Mouse (Mus musculus) liver, embryonic 11.5 days (tissue): Measurements from ENCODE around the gene Hnrnpul1. TPM values are rescaled to one million over a fixed set of nuclear protein-coding genes. Genes with fewer than 3 reads are reported as not detected.

Source experiments
- ATAC-seq: fragments of 200-750 bp; cut with Nextera tagmentation; replicated peaks from 2 replicates; pipeline ENCODE4 v1.8.0; 2017; ENCODE audit warnings: moderate number of reproducible peaks, mild to moderate bottlenecking, moderate TSS enrichment, moderate library complexity; ENCODE audit not compliant: low FRiP score
- DNase-seq: peaks from one replicate; pipeline ENCODE4 v3.0.0-alpha.2; 2017; ENCODE audit warnings: low spot score
- H3K27ac ChIP-seq: fragments of 300-500 bp; sonication (generic); 2 replicates; pipeline ENCODE4 v1.5.1; 2014; ENCODE audit warnings: mild to moderate bottlenecking, low read depth, low read length, control low read depth
- H3K27me3 ChIP-seq: fragments of 300-500 bp; sonication (generic); replicated peaks from 2 replicates; pipeline ENCODE4 v1.6.1; 2014; ENCODE audit warnings: low read length, mixed read lengths; ENCODE audit not compliant: control insufficient read depth, insufficient read depth
- H3K36me3 ChIP-seq: fragments of 300-500 bp; sonication (generic); 2 replicates; pipeline ENCODE4 v1.6.1; 2014; ENCODE audit warnings: mild to moderate bottlenecking, low read length, moderate library complexity, mixed read lengths; ENCODE audit not compliant: control insufficient read depth, insufficient read depth
- H3K4me1 ChIP-seq: fragments of 300-500 bp; sonication (generic); replicated peaks from 2 replicates; pipeline ENCODE4 v1.6.1; 2014; ENCODE audit warnings: low read length, mixed read lengths; ENCODE audit not compliant: control insufficient read depth, insufficient read depth
- H3K4me2 ChIP-seq: fragments of 300-500 bp; sonication (generic); 2 replicates; pipeline ENCODE4 v1.6.1; 2014; ENCODE audit warnings: mild to moderate bottlenecking, control low read depth, moderate library complexity
- H3K4me3 ChIP-seq: fragments of 300-500 bp; sonication (generic); 2 replicates; pipeline ENCODE4 v1.5.1; 2014; ENCODE audit warnings: low read depth, low read length, control low read depth
- H3K9ac ChIP-seq: fragments of 300-500 bp; sonication (generic); 2 replicates; pipeline ENCODE4 v1.6.1; 2014; ENCODE audit warnings: low read depth, low read length, control low read depth
- H3K9me3 ChIP-seq: fragments of 300-500 bp; sonication (generic); 2 replicates; pipeline ENCODE4 v1.6.1; 2016; ENCODE audit warnings: low read length, inconsistent platforms, mixed read lengths; ENCODE audit not compliant: control insufficient read depth
- WGBS: fragments of 180-500 bp; shearing (Covaris S2); extraction: QIAGEN DNeasy Blood & Tissue Kit; methylation state at CpG from one replicate; pipeline ENCODE4 v1.1.7; 2014; 5-methylcytosine and 5-hydroxymethylcytosine counted together
- polyA plus RNA-seq: library from polyadenylated mRNA; unstranded; fragments of >200 nt; fragmentation: Nextera tagmentation; extraction: Ambion mirVana; gene quantifications from 2 replicates; pipeline ENCODE4 v1.2.1, GENCODE M21; 2014

The Hnrnpul1 gene
- polyA plus RNA-seq, 1 experiment from 2014 or later = 67.2 TPM

- Histone ChIP-seq H3K4me2 (no peak overlapping the region), H3K27ac (no peak overlapping the region), H3K4me3 (no peak overlapping the region), H3K9me3 (peaks cover 7% of the 10 kb centered on the region; the same call in 1 of the 2 replicates), H3K9ac (no peak overlapping the region), H3K4me1 (peaks cover 33% of the 10 kb centered on the region), H3K36me3 (peaks cover 40% of the 10 kb centered on the region), H3K27me3 (no peaks in the 10 kb centered on the region)
- 89% methylated on average over 2 of the region's 2 CpGs for WGBS
- ATAC-seq (no peak), DNase-seq (no peak)
These were observed 52.2 kb downstream of the Hnrnpul1 start for GRCm38 (mm10) chr7:25702350-25702749.

DNA sequence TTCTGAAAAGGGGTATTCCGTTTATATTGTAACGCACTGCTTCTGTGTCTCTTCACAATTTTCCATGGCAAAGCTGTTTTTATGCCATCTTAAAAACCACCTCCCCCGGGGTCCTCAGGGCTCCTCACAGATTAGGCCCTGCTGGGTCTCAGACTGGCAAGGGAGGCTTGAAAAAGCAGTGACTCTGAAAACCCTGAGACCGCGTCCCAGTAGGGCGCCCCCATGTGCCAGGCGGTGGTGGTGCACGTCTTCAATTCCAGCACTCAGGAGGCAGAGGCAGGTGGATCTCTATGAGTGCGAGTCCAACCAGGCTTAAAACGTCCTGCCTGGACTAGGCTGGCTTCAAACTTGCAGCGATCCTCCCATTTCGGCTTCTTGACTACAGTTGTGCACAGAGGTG is 53.8 kb downstream of the Hnrnpul1 start:
- no peaks in the 10 kb centered on the region for H3K27me3 ChIP-seq
- peaks cover 22% of the 10 kb centered on the region for H3K4me1 ChIP-seq
- H3K9me3 ChIP-seq = peaks cover 7% of the 10 kb centered on the region; the same call in 1 of the 2 replicates
- H3K27ac ChIP-seq = no peak overlapping the region
- no peak overlapping the region for H3K4me3 ChIP-seq
- peaks cover 48% of the 10 kb centered on the region for H3K36me3 ChIP-seq
- DNase-seq = no peak
- H3K4me2 ChIP-seq = no peak overlapping the region
- no peak overlapping the region for H3K9ac ChIP-seq
- no peak for ATAC-seq
- WGBS = 84% methylated on average over 12 of the region's 12 CpGs

DNA sequence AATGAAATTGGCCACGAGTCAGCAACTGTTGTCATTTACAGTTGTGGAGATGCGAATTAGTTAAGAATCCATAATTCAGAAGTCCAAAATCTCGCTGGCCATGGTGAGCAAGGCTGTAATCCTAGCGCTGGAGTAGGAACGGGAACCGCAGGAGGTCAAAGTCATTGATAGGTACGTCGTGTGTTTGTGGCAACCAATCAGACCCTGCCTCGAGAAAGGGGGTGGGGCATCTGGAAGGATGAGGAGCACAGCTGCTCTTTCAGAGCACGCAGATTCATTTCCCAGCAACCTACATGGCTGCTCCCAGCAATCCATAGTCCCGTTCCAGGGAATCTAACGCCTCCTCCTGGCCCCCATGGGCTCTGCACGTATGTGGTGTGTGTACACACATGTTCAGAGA is 54.7 kb downstream of the Hnrnpul1 start:
- H3K36me3 ChIP-seq = peaks cover 51% of the 10 kb centered on the region
- H3K4me1 ChIP-seq = peaks cover 15% of the 10 kb centered on the region
- peaks cover 7% of the 10 kb centered on the region; the same call in 1 of the 2 replicates for H3K9me3 ChIP-seq
- H3K9ac ChIP-seq = no peak overlapping the region
- H3K4me3 ChIP-seq = no peak overlapping the region
- no peaks in the 10 kb centered on the region for H3K27me3 ChIP-seq
- H3K4me2 ChIP-seq = no peak overlapping the region
- no peak for DNase-seq
- 74% methylated on average over 13 of the region's 13 CpGs for WGBS
- H3K27ac ChIP-seq = no peak overlapping the region
- no peak for ATAC-seq

DNA sequence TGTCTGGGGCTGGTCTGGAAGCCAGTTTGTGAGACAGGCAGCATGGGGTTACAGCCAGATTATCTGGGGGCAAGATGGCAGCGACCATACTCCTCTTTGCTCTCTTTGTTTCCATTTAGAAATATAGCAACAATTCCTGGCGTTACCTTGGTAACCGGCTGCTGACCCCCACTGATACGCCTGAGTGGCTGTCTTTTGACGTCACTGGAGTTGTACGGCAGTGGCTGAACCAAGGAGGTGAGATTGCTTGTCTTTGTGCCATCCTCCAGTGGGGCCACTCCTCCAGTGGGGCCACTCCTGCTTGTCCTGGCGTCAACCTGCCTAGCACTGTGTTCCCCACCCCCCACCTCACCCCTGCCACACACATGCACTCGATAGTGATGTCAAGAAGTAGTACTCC is 60.5 kb downstream of the Hnrnpul1 start:
- ATAC-seq (no peak), DNase-seq (no peak)
- H3K27ac ChIP-seq = no peak overlapping the region
- no peaks in the 10 kb centered on the region for H3K9me3 ChIP-seq
- H3K9ac ChIP-seq = no peak overlapping the region
- 81% methylated on average over 8 of the region's 8 CpGs for WGBS
- peaks cover 32% of the 10 kb centered on the region for H3K36me3 ChIP-seq
- H3K4me3 ChIP-seq = no peak overlapping the region
- no peak overlapping the region for H3K4me2 ChIP-seq
- H3K27me3 ChIP-seq = no peaks in the 10 kb centered on the region
- H3K4me1 ChIP-seq = peaks cover 18% of the 10 kb centered on the region

DNA sequence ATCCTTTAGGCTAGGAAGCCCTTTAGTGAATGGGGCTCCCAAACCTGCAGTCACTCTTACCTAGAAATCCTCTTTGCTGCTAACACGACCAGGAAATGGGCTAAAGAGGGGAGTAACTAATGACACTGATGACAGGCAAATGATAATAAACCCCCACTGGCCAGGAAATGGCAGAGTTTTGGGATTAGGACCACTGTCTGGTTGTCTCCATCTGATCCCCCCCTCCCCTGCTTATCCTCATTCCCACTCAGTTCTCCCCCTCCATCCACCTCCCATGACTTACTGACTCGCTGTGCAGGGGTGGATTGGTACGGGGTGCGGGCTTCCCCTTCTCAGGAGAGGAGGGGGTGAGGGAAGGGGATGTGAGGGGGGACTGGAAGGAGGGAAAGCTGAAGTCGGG is 64.5 kb downstream of the Hnrnpul1 start:
- Histone ChIP-seq H3K9me3 (no peaks in the 10 kb centered on the region), H3K4me1 (peaks cover 29% of the 10 kb centered on the region), H3K36me3 (peaks cover 8% of the 10 kb centered on the region; the same call in 1 of the 2 replicates), H3K27ac (peak overlapping the region; percentile 96), H3K4me3 (peak overlapping the region; percentile 80), H3K9ac (peak overlapping the region; percentile 86), H3K4me2 (peak overlapping the region; percentile 97), H3K27me3 (no peaks in the 10 kb centered on the region; the same call in 1 of the 2 replicates)
- DNase-seq (peak; percentile 59), ATAC-seq (no peak)
- WGBS = 25% methylated on average over 5 of the region's 5 CpGs

DNA sequence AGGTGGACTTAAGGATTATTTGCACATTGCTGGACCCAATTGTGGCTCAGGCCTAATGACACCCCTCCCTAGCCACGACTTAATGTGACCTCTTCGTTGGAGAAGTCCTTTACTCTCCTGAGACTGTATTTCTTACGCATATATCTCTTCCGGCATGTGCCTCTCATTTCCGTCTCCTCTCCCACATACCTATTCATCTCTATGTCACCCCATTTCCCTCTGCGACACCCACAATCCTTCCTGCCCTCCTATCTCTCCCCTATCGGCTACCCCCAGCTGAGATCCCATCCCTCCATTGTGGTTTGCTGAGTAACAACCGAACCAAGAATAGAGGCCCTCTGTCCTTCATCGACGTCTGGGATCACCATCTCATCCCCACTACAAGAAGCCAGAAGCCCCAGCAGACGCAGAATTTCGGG is 64.9 kb downstream of the Hnrnpul1 start:
- no peaks in the 10 kb centered on the region for H3K9me3 ChIP-seq
- WGBS = 6% methylated on average over 12 of the region's 12 CpGs
- peaks cover 10% of the 10 kb centered on the region; the same call in 1 of the 2 replicates for H3K36me3 ChIP-seq
- peaks cover 32% of the 10 kb centered on the region for H3K4me1 ChIP-seq
- peak overlapping the region; percentile 96 for H3K27ac ChIP-seq
- peak; percentile 33 for ATAC-seq
- peak overlapping the region; percentile 97 for H3K4me2 ChIP-seq
- H3K27me3 ChIP-seq = no peaks in the 10 kb centered on the region; the same call in 1 of the 2 replicates
- DNase-seq = peak; percentile 58
- H3K9ac ChIP-seq = peak overlapping the region; percentile 86
- H3K4me3 ChIP-seq = peak overlapping the region; percentile 80

GRCm38 (mm10) chr7:25688810-25689586 is 65.6 kb downstream of the Hnrnpul1 start:
- Histone ChIP-seq H3K9ac (peak overlapping the region; percentile 86), H3K27me3 (no peaks in the 10 kb centered on the region; the same call in 1 of the 2 replicates), H3K27ac (peak overlapping the region; percentile 96), H3K4me3 (peak overlapping the region; percentile 80), H3K4me2 (peak overlapping the region; percentile 97), H3K4me1 (peaks cover 38% of the 10 kb centered on the region), H3K36me3 (peaks cover 9% of the 10 kb centered on the region; the same call in 1 of the 2 replicates), H3K9me3 (no peaks in the 10 kb centered on the region)
- under 1% methylated on average over 52 of the region's 52 CpGs for WGBS
- peak; percentile 85 for DNase-seq
- ATAC-seq = peak; percentile 79

GRCm38 (mm10) chr7:25687811-25688401 is 66.7 kb downstream of the Hnrnpul1 start:
- peaks cover 49% of the 10 kb centered on the region for H3K4me1 ChIP-seq
- no peaks in the 10 kb centered on the region; the same call in 1 of the 2 replicates for H3K27me3 ChIP-seq
- ATAC-seq = no peak
- H3K9ac ChIP-seq = peak overlapping the region; percentile 86
- H3K36me3 ChIP-seq = peaks cover 5% of the 10 kb centered on the region; the same call in 1 of the 2 replicates
- peak overlapping the region; percentile 97 for H3K4me2 ChIP-seq
- peak overlapping the region; percentile 96 for H3K27ac ChIP-seq
- no peaks in the 10 kb centered on the region for H3K9me3 ChIP-seq
- peak overlapping the region; percentile 80 for H3K4me3 ChIP-seq
- peak; percentile 76 for DNase-seq
- under 1% methylated on average over 47 of the region's 47 CpGs for WGBS
